Mouse (Mus musculus) Patski (cell line): ENCODE data around the gene Ankrd13d. TPM values are rescaled to one million over a fixed set of nuclear protein-coding genes. Genes with fewer than 3 reads are reported as not detected.

ENCODE experiments used
- ATAC-seq: fragments of 100-300 bp; one replicate; pipeline ENCODE4 v1.8.0; 2021
- CTCF ChIA-PET: fragments of 350-600 bp; sonication (Branson Sonifier 250); formaldehyde crosslinking; loops from one replicate; lab custom pipeline; 2022; ENCODE audit warnings: inconsistent platforms; lab: Charles Lee
- POLR2A ChIA-PET: fragments of 350-600 bp; sonication (Branson Sonifier 250); formaldehyde crosslinking; loops from one replicate; lab custom pipeline; 2022; ENCODE audit warnings: antibody characterized with exemption, inconsistent platforms; lab: Charles Lee
- DNase-seq: peaks from one replicate; pipeline ENCODE4 v3.0.0-alpha.2; 2011; ENCODE audit warnings: low read depth, low spot score
- H3K27me3 ChIP-seq: fragments of 371-371 bp; one replicate; pipeline ENCODE4 v1.5.1; 2021
- CTCF ChIP-seq: fragments of 100-300 bp; IDR thresholded peaks from one replicate; pipeline ENCODE4 v1.5.1; 2021
- in situ Hi-C: fragments of 300-500 bp; cut with MboI; formaldehyde crosslinking; loops from 3 replicates; pipeline ENCODE4 v1.11.1; 2018; ENCODE audit warnings: low pct_unique_long_range_greater_than_20kb, mixed read lengths
- polyA plus RNA-seq: library from polyadenylated mRNA; unstranded; gene quantifications from one replicate; pipeline ENCODE4 v1.2.3, GENCODE M21; 2021

Gene Ankrd13d
- polyA plus RNA-seq, 1 experiment from 2014 or later: 25.8 TPM

- ChIA-PET POLR2A (no interaction called here), CTCF (interaction anchor here (3.7 kb wide), 1 partner anchor 12 kb away, joined by 24 read pairs; the partner anchor contains the start of gene Ankrd13d)
- no peak for TF ChIP-seq CTCF
- ATAC-seq (no peak), DNase-seq (no peak)
- in situ Hi-C loops: no loop called here
- H3K27me3 ChIP-seq: no peaks in the 10 kb centered on the region
Observed at GRCm38 (mm10) chr19:4296611-4297010, 13.7 kb upstream of the Ankrd13d start.

- no peaks in the 10 kb centered on the region for H3K27me3 ChIP-seq
- DNase-seq (no peak), ATAC-seq (no peak)
- ChIA-PET POLR2A (interaction anchor here (1.6 kb wide), 1 partner anchor 13 kb away, joined by 5 read pairs; the partner anchor contains the start of gene Ankrd13d), CTCF (interaction anchor here (3.7 kb wide), 1 partner anchor 11 kb away, joined by 24 read pairs; the partner anchor contains the start of gene Ankrd13d)
- in situ Hi-C loops: no loop called here
- no peak for TF ChIP-seq CTCF
Observed at GRCm38 (mm10) chr19:4295391-4295790, 12.5 kb upstream of the Ankrd13d start.

GRCm38 (mm10) chr19:4294381-4295097 is 11.6 kb upstream of the Ankrd13d start:
- CTCF ChIA-PET: interaction anchor here (1.1 to 1.9 kb wide), 3 partner anchors 10 to 21 kb away, joined by 3 to 5 read pairs (median 3); partner anchors contain the start of gene Ankrd13d
- POLR2A ChIA-PET: interaction anchor here (1.6 kb wide), 1 partner anchor 12 kb away, joined by 5 read pairs; the partner anchor contains the start of gene Ankrd13d
- DNase-seq (no peak), ATAC-seq (no peak)
- in situ Hi-C loops: no loop called here
- TF ChIP-seq CTCF: no peak
- H3K27me3 ChIP-seq: no peaks in the 10 kb centered on the region

GRCm38 (mm10) chr19:4291161-4291560 is 8.2 kb upstream of the Ankrd13d start:
- ATAC-seq: no peak
- H3K27me3 ChIP-seq: no peaks in the 10 kb centered on the region
- in situ Hi-C loops: no loop called here
- DNase-seq: no peak
- POLR2A ChIA-PET: interaction anchor here (1.4 kb wide), 1 partner anchor 8 kb away, joined by 4 read pairs; the partner anchor contains the start of gene Ankrd13d
- CTCF ChIA-PET: interaction anchor here (1.3 kb wide), 1 partner anchor 39 kb away, joined by 3 read pairs; no protein-coding TSS in a partner anchor
- no peak for TF ChIP-seq CTCF

- TF ChIP-seq CTCF: no peak
- ChIA-PET POLR2A (interaction anchor here (1.1 to 1.4 kb wide), 2 partner anchors 8 to 22 kb away, joined by 4 to 7 read pairs; partner anchors contain the start of genes Ankrd13d and Ssh3), CTCF (interaction anchor here (1.0 to 1.3 kb wide), 2 partner anchors 9 to 40 kb away, joined by 3 read pairs; no protein-coding TSS in a partner anchor)
- in situ Hi-C loops: no loop called here
- ATAC-seq (no peak), DNase-seq (no peak)
- H3K27me3 ChIP-seq: no peaks in the 10 kb centered on the region
Observed at GRCm38 (mm10) chr19:4290749-4291148, 7.8 kb upstream of the Ankrd13d start.

GRCm38 (mm10) chr19:4283653-4284052 is 716 bp upstream of the Ankrd13d start:
- in situ Hi-C loops: no loop called here
- H3K27me3 ChIP-seq: no peaks in the 10 kb centered on the region
- no peak for DNase-seq
- no peak for ATAC-seq
- ChIA-PET POLR2A (interaction anchor here (0.9 to 2.1 kb wide), 3 partner anchors 7 to 26 kb away, joined by 4 to 6 read pairs (median 5); no protein-coding TSS in a partner anchor), CTCF (interaction anchor here (0.9 to 3.6 kb wide), 7 partner anchors 12 to 23 kb away, joined by 4 to 24 read pairs (median 7); no protein-coding TSS in a partner anchor)
- TF ChIP-seq CTCF: no peak

- no peaks in the 10 kb centered on the region for H3K27me3 ChIP-seq
- POLR2A ChIA-PET: no interaction called here
- no peak for TF ChIP-seq CTCF
- ATAC-seq (no peak), DNase-seq (no peak)
- in situ Hi-C loops: no loop called here
- CTCF ChIA-PET: no interaction called here
Observed at GRCm38 (mm10) chr19:4280425-4280824, 2.5 kb downstream of the Ankrd13d start.

- ATAC-seq: no peak
- no peaks in the 10 kb centered on the region for H3K27me3 ChIP-seq
- CTCF ChIA-PET: no interaction called here
- no peak for TF ChIP-seq CTCF
- POLR2A ChIA-PET: no interaction called here
- DNase-seq: no peak
- in situ Hi-C loops: no loop called here
Observed at GRCm38 (mm10) chr19:4279487-4279886, 3.5 kb downstream of the Ankrd13d start.

GRCm38 (mm10) chr19:4270972-4271371 is 12.0 kb downstream of the Ankrd13d start:
- DNase-seq (no peak), ATAC-seq (no peak)
- in situ Hi-C loops: no loop called here
- ChIA-PET POLR2A (no interaction called here), CTCF (interaction anchor here (2.4 kb wide), 1 partner anchor 12 kb away, joined by 8 read pairs; the partner anchor contains the start of gene Ankrd13d)
- H3K27me3 ChIP-seq: no peaks in the 10 kb centered on the region
- TF ChIP-seq CTCF: no peak

- CTCF ChIA-PET: interaction anchor here (1.3 to 1.9 kb wide), 2 partner anchors 12 to 32 kb away, joined by 6 read pairs; partner anchors contain the start of gene Ankrd13d
- TF ChIP-seq CTCF: no peak
- no peaks in the 10 kb centered on the region for H3K27me3 ChIP-seq
- DNase-seq (no peak), ATAC-seq (no peak)
- in situ Hi-C loops: no loop called here
- POLR2A ChIA-PET: no interaction called here
Observed at GRCm38 (mm10) chr19:4270187-4270586, 12.8 kb downstream of the Ankrd13d start.
